Mouse (Mus musculus) cerebellum, postnatal 25 days (tissue): ENCODE measurements at regions not wholly inside any gene's neighbourhood (a gene's known extent, or its start where the extent isn't known, plus 50 kb on each side); places are given as distances from the start of the nearest gene placed in this dataset.
A peak's percentile ranks its signal among the peaks of the same experiment; 100 is the strongest.

ENCODE experiments used
- DNase-seq, 2 experiments: peaks; one replicate each; pipeline ENCODE4 v3.0.0; 2021; ENCODE audit warnings: mixed read lengths in 2 of 2

GRCm38 (mm10) chr5:133676791-133677450 lies 422.6 kb upstream of the Castor2 start:
- DNase-seq = peak; percentile 51 to 65

DNA sequence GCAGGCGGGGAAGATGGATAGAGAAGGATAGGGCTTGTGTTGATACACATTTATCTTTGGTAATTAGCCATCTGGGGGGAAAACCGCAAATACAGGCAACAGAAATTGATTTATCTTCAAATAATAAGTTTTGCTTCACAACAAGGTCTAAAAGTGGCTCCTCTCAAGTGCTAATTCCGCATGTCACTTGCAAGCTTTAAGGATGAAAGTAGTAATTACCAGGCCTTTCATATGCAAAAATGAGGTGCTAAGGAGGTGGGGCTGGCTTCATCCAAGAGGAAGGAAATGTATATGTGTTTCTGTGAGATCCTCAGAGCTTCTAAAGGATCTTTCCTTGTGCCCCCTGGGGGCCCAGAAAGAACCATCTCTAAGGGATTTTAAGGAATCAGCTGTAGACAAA lies 423.9 kb upstream of the Castor2 start:
- DNase-seq = no peak

GRCm38 (mm10) chr5:133666473-133666872 lies 433.0 kb upstream of the Castor2 start:
- peak; percentile 58 to 80 for DNase-seq

- DNase-seq = no peak
Observed at GRCm38 (mm10) chr5:133662474-133663256, 436.8 kb upstream of the Castor2 start.

DNA sequence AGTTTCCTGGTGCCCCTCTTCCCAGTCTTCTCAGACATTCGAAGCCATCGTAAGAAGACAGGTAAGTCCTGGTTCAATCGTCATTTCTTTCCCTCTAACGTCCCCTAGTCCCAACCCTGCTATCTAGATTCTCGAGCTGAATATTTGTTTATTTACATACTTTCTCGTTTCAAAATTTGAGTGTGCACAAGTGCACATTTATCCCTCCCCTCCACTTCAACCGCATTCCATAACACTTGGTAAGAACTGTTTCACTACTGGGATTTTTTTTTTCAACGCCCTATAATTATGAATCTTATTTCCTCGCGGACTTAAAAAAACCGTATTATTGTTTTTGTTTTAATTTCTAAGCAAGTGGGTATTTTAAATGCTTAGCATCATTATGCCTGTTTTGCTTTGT lies 439.2 kb upstream of the Castor2 start:
- no peak for DNase-seq

GRCm38 (mm10) chr5:133656837-133657236 lies 442.7 kb upstream of the Castor2 start:
- DNase-seq = no peak

- no peak for DNase-seq
Observed at GRCm38 (mm10) chr5:133653431-133653830, 446.1 kb upstream of the Castor2 start.

DNA sequence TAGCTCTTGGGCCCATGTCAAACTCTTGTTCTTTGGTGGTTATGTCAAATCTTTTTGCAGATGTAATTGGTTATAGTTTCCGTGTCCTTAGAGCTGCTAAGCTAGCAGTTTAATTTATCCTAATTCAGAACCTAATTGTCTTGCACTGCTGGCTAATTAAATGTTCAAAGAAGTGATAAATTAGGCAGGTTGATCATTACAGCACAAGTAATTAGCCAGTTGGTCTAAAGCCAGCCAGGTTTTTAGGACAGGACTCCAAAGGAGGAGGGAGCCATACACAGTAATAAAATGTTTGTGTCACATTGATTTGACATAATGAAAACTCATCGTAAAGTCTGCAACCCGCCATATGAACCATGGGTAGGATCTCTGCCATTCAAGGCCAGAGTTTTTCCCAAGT lies 449.3 kb upstream of the Castor2 start:
- DNase-seq = no peak

GRCm38 (mm10) chr5:133645696-133646195 lies 453.8 kb upstream of the Castor2 start:
- no peak for DNase-seq

DNA sequence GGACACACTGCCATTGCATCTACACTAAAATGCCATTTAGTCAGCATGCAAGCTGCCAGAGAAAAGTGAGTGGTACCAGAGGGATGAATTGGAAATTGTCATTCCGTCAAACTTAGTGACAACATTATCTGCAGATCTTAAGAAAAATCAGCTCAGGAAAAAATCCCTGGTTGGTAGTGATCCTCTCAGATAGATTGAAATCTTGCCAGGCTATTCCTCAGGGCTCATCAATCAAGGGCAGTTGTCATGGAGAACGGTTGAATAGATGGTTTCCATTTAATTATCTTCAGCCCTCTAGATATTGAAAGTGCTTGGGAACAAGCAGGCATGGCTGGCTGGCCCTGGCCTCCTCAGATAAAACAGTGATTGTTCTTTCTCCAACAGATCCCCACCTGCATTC lies 456.2 kb upstream of the Castor2 start:
- DNase-seq = no peak

DNA sequence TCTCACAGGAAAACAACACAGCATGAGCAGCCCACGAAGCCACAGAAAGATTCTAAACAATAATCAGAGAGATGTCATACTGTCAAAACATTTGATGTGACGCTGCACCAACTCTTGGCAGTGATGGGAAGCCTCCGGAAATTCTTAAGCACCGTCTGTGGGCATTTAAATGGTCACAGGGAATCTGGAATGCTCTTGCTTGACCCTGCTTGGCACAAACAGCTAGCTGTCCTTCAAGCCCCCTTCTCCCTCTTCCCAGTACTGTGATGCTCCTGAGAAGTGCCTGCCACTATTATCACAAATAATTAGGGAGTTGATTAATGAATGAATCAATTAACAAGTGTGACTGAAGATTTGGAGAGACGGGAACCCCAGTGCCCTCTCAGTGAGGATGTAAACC lies 465.0 kb upstream of the Castor2 start:
- no peak for DNase-seq

DNA sequence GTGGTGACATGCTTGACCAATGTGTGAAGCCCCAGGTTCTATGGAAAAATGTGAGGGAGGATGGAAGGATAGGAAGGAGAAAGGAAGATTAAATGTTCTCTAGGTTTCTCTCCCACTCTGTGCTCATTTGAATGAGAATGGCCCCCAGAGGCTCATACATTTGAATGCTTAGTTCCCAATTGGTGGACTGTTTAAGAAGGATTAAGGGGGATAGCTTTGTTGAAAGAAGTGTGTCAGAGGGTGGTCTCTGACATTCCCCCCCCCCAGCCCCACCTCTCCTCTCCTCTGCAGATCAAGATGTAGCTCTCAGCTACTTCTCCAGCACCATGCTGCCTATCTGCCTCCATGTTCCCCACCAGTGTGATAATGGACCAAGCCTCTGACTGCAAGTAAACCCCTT lies 467.7 kb upstream of the Castor2 start:
- no peak for DNase-seq

DNA sequence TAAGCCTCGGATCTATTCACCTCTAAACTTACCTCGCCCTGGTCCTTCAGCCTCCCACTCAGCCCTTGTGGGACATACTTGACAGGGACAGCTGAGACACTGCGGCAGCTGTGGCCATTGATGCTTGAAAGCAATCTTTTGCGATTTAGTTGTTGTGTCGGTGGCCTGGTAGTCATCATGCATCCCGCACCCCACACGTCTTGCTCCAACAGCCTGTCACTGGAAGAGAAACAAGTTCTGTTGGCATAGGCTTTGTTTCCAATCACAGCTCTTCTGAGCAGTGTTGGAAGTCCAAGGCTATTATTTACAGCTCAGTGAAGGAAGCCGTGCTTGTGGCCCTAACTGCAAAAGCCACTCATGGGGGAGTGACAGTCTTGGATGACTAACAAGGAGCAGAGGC lies 480.2 kb upstream of the Castor2 start:
- DNase-seq = no peak

DNA sequence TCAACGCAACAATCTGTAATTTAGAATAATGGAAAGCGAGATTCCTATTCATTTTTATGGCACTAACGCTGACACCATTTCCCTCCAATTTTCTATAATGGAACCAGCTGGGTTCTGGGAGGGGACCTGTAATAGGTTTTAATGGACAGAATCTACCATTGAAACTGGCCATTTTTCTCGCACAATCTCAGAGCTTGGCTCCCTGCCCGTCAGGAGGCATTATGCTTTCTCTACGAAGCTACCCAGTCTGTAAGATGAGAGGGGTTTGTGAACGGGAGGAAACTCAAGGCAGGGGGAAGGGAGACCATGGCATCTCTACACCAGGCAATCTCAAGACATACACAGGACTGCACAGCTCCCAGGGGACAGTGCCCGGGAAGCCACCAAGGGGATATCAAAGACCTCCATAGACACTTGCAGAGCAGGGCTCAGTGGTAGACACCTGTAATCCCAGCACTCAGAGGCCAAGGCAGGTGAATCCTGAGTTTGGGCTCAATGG lies 498.2 kb upstream of the Castor2 start:
- peak in 1 of 2 experiments; percentile 13 for DNase-seq

DNA sequence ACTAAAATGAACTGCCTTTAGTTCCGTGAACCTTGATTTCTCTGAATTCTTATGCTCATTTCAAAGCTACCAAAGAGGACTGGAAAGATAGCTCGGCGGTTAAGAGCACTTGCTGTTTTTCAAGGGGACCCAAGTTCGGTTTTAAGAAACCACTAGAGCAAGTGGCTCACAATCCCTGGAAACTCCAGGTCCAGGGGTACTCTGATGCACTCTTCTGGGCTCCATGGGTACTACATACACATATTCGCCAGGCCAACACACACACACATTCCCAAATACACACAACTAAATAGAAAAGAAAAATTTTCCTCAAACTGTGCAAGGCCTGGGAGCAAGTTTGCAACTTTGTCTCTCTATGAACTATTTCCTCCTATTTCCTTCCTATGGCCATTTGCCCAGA lies 498.9 kb upstream of the Castor2 start:
- DNase-seq = peak in 1 of 2 experiments; percentile 10

- no peak for DNase-seq
Observed at GRCm38 (mm10) chr5:133598105-133598504, 501.4 kb upstream of the Castor2 start.

DNA sequence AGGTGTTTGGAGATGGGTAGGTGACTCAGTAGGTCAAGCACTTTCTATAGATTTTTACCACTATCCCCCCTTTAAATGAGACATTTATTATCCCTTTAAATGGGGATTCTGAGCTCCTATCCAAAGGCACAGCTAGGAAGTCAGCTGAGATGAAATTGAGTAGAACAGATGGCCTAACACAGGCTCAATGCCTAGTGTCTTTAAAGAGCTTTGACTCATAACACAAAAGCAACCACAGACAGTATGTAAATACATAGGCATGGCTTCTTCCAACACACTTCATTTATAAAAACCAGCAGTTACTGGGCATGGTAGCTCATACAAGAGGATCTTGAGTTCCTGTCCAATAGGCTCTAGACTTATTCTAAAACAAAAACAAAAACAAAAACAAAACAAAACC lies 513.0 kb upstream of the Castor2 start:
- peak in 1 of 2 experiments; percentile 9 for DNase-seq

GRCm38 (mm10) chr5:133585181-133585580 lies 514.3 kb upstream of the Castor2 start:
- peak; percentile 55 to 79 for DNase-seq

GRCm38 (mm10) chr5:133576595-133576994 lies 522.9 kb upstream of the Castor2 start:
- DNase-seq = no peak

- DNase-seq = no peak
Observed at GRCm38 (mm10) chr5:133569096-133569495, 530.4 kb upstream of the Castor2 start.

- no peak for DNase-seq
Observed at GRCm38 (mm10) chr5:133566506-133566905, 533.0 kb upstream of the Castor2 start.

- no peak for DNase-seq
Observed at GRCm38 (mm10) chr5:133550657-133551056, 548.9 kb upstream of the Castor2 start.

- no peak for DNase-seq
Observed at GRCm38 (mm10) chr5:133542217-133542616, 557.3 kb upstream of the Castor2 start.

DNA sequence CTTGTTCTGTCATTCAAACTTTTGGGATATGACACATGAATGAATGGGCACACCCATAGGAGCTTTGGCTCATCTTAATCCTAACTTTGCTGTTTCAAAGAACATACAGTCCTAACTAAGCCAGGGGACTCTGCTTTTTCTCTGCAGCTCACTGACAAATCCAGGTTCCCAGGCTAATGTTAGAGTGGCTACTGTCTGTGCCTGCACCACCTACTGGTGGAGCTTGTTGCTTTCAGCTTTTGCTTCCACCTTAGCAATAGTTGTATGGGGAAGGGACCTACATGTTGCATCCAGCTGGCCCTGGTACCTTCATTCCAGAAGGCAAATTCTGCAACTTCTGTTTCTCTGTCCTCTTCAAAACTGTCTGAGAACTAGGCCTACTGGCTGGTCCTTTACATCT lies 566.8 kb upstream of the Castor2 start:
- peak in 1 of 2 experiments; percentile 27 for DNase-seq
